Mouse (Mus musculus): ENCODE data around the gene Mast2.

- TF ChIP-seq CTCF (IDR thresholded peaks at IDR 0.05) (no peak), EP300 (IDR thresholded peaks at IDR 0.05) (no peak)
Observed at GRCm38 (mm10) chr4:116329256-116329655, 134.7 kb downstream of the Mast2 start.
